In the genomic region with DNA sequence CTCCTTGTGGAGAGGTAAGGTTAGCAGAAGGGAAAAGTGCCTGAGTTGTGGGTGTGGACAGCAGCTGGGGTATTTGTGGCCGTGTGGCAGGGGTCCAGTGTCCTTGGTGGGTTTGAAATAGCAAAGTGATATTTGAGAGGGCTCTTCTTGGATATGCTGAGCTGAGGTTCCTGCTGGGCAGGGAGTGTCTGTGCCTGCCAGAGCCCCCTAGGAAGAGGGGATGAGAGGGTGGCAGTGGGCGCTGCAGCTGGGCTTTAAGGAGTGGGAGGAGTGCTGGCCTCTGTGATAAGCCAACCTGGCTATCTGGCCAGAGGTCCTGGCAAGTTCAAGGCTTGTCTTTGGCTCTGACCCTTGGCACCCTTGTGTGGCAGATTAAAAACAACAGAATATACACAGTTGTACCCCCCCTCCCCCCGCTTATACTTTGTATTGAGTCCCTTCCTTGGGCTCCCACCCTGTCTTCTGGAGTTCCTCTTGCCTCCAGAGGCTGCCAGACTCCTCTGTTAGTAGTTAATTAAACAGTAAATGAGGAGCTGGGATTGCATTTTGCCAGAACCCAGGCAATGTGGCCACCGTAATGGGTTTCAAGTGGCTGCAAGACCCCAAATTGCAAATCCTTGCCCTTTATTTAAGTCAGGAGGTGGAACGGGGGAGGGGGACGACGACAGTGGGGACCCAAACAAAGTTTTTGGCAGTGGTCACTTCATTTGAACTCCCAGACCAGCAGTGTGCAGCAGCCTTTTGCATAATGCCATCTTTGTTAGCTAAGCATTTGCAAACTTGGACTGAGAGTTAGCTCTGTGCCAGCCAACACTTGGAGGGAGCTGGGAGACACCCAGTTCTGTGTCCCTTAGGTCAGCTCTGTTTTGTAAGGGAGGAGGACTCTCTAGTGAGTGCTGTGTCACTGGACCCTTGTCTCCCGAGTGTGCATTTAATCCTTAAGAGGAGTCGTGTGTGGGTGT, we compare ENCODE assay signal across 8 mouse cellular contexts. TPM values are rescaled to one million over a fixed set of nuclear protein-coding genes. Genes with fewer than 3 reads are reported as not detected.
DNase-seq lines count a peak whose midpoint lies in the region; ATAC-seq and TF ChIP-seq lines count a peak whose summit lies in the region.

No protein-coding gene starts in this region.

- no peak overlapping the region for H3K4me2 ChIP-seq in neural tube, embryonic 11.5 days (ENCODE audit: low read depth)
- H3K4me2 ChIP-seq in kidney, postnatal 0 days (ENCODE audit: low read length) = no peak overlapping the region
- H3K4me2 ChIP-seq in liver, embryonic 15.5 days = peak overlapping the region; percentile 57

- no peak for ATAC-seq in neural tube, embryonic 11.5 days (ENCODE audit: insufficient read depth, low FRiP score, low TSS enrichment)
- ATAC-seq in kidney, postnatal 0 days (replicated peaks; ENCODE audit: low FRiP score, low read depth) = 0 out of 2 replicates have a peak, but pooled peaks have one; percentile 17
- no peak for ATAC-seq in liver, embryonic 15.5 days (ENCODE audit: insufficient read depth)

- TF ChIP-seq CTCF in kidney, postnatal 0 days (IDR thresholded peaks at IDR 0.05; ENCODE audit: low read depth) = no peak

- no peaks in the 10 kb centered on the region for H3K9me3 ChIP-seq in neural tube, embryonic 11.5 days (ENCODE audit: control insufficient read depth, low read length)
- H3K9me3 ChIP-seq in kidney, postnatal 0 days (replicated peaks; ENCODE audit: low read length) = no peaks in the 10 kb centered on the region
- H3K9me3 ChIP-seq in liver, embryonic 15.5 days (replicated peaks) = no peaks in the 10 kb centered on the region

- DNase-seq in adrenal gland, postnatal 10 days = peak; percentile 56
- DNase-seq in adrenal gland, postnatal 4 days (ENCODE audit: low spot score in 2 of 2) = no peak
- DNase-seq in neural tube, embryonic 11.5 days (ENCODE audit: low spot score) = no peak
- DNase-seq in neural tube, embryonic 10.5 days (ENCODE audit: extremely low spot score, low spot score) = no peak
- no peak for DNase-seq in kidney, postnatal 0 days (ENCODE audit: low spot score)
- DNase-seq in T-cell, adult 2 months (ENCODE audit: low spot score) = no peak
- no peak for DNase-seq in adrenal gland, adult 18-20 months (ENCODE audit: low spot score in 2 of 2)

- 0 out of 2 replicates have a peak overlapping the region, but pooled peaks have one; percentile 15 for H3K9ac ChIP-seq in neural tube, embryonic 11.5 days (ENCODE audit: low read length)
- no peak overlapping the region for H3K9ac ChIP-seq in kidney, postnatal 0 days (ENCODE audit: low read depth, low read length)
- H3K9ac ChIP-seq in liver, embryonic 15.5 days = peak overlapping the region; percentile 31

- H3K4me1 ChIP-seq in neural tube, embryonic 11.5 days (ENCODE audit: control insufficient read depth, insufficient read depth, low read length) = peaks cover 4% of the 10 kb centered on the region
- no peaks in the 10 kb centered on the region for H3K4me1 ChIP-seq in kidney, postnatal 0 days (replicated peaks; ENCODE audit: insufficient read depth, low read length)
- H3K4me1 ChIP-seq in liver, embryonic 15.5 days (replicated peaks) = peaks cover 82% of the 10 kb centered on the region

- WGBS in neural tube, embryonic 11.5 days = 78% methylated on average over 9 of the region's 9 CpGs
- 62% methylated on average over 9 of the region's 9 CpGs for WGBS in kidney, postnatal 0 days
- WGBS in liver, embryonic 15.5 days (ENCODE audit: insufficient replicate concordance) = 55% methylated on average over 9 of the region's 9 CpGs

- no peak overlapping the region for H3K4me3 ChIP-seq in neural tube, embryonic 11.5 days (ENCODE audit: low read depth, low read length)
- H3K4me3 ChIP-seq in kidney, postnatal 0 days (replicated peaks; ENCODE audit: low read depth, low read length) = no peak overlapping the region
- 0 out of 2 replicates have a peak overlapping the region, but pooled peaks have one; percentile 29 for H3K4me3 ChIP-seq in liver, embryonic 15.5 days (replicated peaks)

- H3K27ac ChIP-seq in neural tube, embryonic 11.5 days (ENCODE audit: low read depth, low read length) = no peak overlapping the region
- no peak overlapping the region for H3K27ac ChIP-seq in kidney, postnatal 0 days
- H3K27ac ChIP-seq in liver, embryonic 15.5 days (replicated peaks) = peak overlapping the region; percentile 84

- no peaks in the 10 kb centered on the region for H3K27me3 ChIP-seq in neural tube, embryonic 11.5 days (ENCODE audit: control insufficient read depth, insufficient read depth, low read length)
- no peaks in the 10 kb centered on the region for H3K27me3 ChIP-seq in kidney, postnatal 0 days (ENCODE audit: insufficient read depth, low read length)
- H3K27me3 ChIP-seq in liver, embryonic 15.5 days = no peaks in the 10 kb centered on the region

- peaks cover 37% of the 10 kb centered on the region for H3K36me3 ChIP-seq in neural tube, embryonic 11.5 days (ENCODE audit: control insufficient read depth, insufficient read depth, low read length)
- peaks cover 44% of the 10 kb centered on the region for H3K36me3 ChIP-seq in kidney, postnatal 0 days (ENCODE audit: insufficient read depth, low read length)
- peaks cover 95% of the 10 kb centered on the region for H3K36me3 ChIP-seq in liver, embryonic 15.5 days (replicated peaks)

RNA-seq across cellular contexts. Expression of gene Ssbp3, which starts 11.2 kb away (rescaled TPM):
- total RNA-seq in adrenal gland, postnatal 10 days (2021) = 10 to 100 TPM; 50.8 to 69.0 TPM
- total RNA-seq in adrenal gland, postnatal 4 days (2021) = 100 to 1,000 TPM in 1 of 2 experiments, 10 to 100 TPM in 1; 95.2 to 103 TPM
- polyA plus RNA-seq in neural tube, embryonic 11.5 days (2014; fragmentation: Nextera tagmentation; extraction: Ambion mirVana) = 142 and 145 TPM in 2 replicates
- polyA plus RNA-seq in kidney, postnatal 0 days (2015; fragmentation: Nextera tagmentation; extraction: Ambion mirVana) = 62.6 and 68.3 TPM in 2 replicates
- polyA plus RNA-seq in liver, embryonic 15.5 days (2015; fragmentation: Nextera tagmentation; extraction: Ambion mirVana) = 45.7 and 50.5 TPM in 2 replicates
- 10 to 100 TPM; 70.5 to 75.9 TPM for total RNA-seq in adrenal gland, adult 18-20 months (2021)
